Mouse (Mus musculus) midbrain, embryonic 14.5 days (tissue): ENCODE measurements at regions not wholly inside any gene's neighbourhood (a gene's known extent, or its start where the extent isn't known, plus 50 kb on each side); places are given as distances from the start of the nearest gene placed in this dataset.
"Not testable (repeated sequence)": the region's sequence is repeated elsewhere in the genome, so short reads cannot be mapped to it uniquely, and the experiment has no call there.

Experiments
- ATAC-seq: fragments of 200-750 bp; cut with Nextera tagmentation; 2 replicates; pipeline ENCODE4 v1.8.0; 2017; ENCODE audit warnings: moderate number of reproducible peaks, moderate library complexity; ENCODE audit not compliant: low FRiP score, low TSS enrichment
- DNase-seq: peaks from one replicate; pipeline ENCODE4 v3.0.0-alpha.2; 2015
- H3K27ac ChIP-seq: fragments of 300-500 bp; sonication (generic); replicated peaks from 2 replicates; pipeline ENCODE4 v1.5.1; 2014; ENCODE audit warnings: mild to moderate bottlenecking, low read depth, low read length, moderate library complexity
- H3K27me3 ChIP-seq: fragments of 300-500 bp; sonication (generic); 2 replicates; pipeline ENCODE4 v1.6.1; 2014; ENCODE audit warnings: low read length, control low read depth, mixed read lengths; ENCODE audit not compliant: control insufficient read depth, insufficient read depth
- H3K36me3 ChIP-seq: fragments of 300-500 bp; sonication (generic); 2 replicates; pipeline ENCODE4 v1.6.1; 2014; ENCODE audit warnings: low read length, control low read depth; ENCODE audit not compliant: control insufficient read depth, insufficient read depth
- H3K4me1 ChIP-seq: fragments of 300-500 bp; sonication (generic); 2 replicates; pipeline ENCODE4 v1.6.1; 2014; ENCODE audit warnings: mild to moderate bottlenecking, antibody characterized with exemption, low read length, control low read depth; ENCODE audit not compliant: control insufficient read depth, insufficient read depth
- H3K4me2 ChIP-seq: fragments of 300-500 bp; sonication (generic); 2 replicates; pipeline ENCODE4 v1.6.1; 2014; ENCODE audit warnings: mild to moderate bottlenecking, low read length, moderate library complexity
- H3K4me3 ChIP-seq: fragments of 300-500 bp; sonication (generic); replicated peaks from 2 replicates; pipeline ENCODE4 v1.5.1; 2014; ENCODE audit warnings: low read depth, low read length
- H3K9ac ChIP-seq: fragments of 300-500 bp; sonication (generic); replicated peaks from 2 replicates; pipeline ENCODE4 v1.6.1; 2014; ENCODE audit warnings: mild to moderate bottlenecking, low read length, moderate library complexity
- H3K9me3 ChIP-seq: fragments of 300-500 bp; sonication (generic); 2 replicates; pipeline ENCODE4 v1.6.1; 2016; ENCODE audit warnings: low read length, control low read depth, mixed read lengths; ENCODE audit not compliant: control insufficient read depth
- WGBS: fragments of 180-500 bp; shearing (Covaris S2); extraction: QIAGEN DNeasy Blood & Tissue Kit; methylation state at CpG from one replicate; pipeline ENCODE4 v1.1.7; 2014; 5-methylcytosine and 5-hydroxymethylcytosine counted together

DNA sequence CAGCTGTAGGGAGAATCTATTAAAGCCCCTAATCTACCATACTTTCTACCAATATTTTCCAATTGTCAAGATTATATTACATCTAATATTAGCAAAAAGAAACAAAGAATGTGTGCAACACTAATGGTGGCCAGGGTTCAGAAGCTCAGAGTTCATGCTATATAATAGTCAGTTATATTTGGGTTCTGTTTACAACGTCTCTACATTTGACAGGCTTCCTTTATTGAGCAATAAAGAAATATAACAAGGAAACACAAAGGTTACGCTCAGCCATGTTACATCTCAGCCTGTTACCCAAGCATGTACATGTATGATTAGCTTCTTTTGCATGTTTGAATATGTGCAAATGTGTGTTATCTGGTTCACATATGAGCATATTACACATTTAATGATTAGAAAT, 247.7 kb upstream of the Speer4f2 start:
- WGBS = 91% methylated on average over 2 of the region's 2 CpGs
- DNase-seq = no peak
- no peaks in the 10 kb centered on the region for H3K9me3 ChIP-seq
- no peak for ATAC-seq
- no peaks in the 10 kb centered on the region for H3K36me3 ChIP-seq
- H3K4me3 ChIP-seq = no peak overlapping the region
- H3K4me1 ChIP-seq = no peaks in the 10 kb centered on the region
- no peak overlapping the region for H3K4me2 ChIP-seq
- no peak overlapping the region for H3K9ac ChIP-seq
- no peaks in the 10 kb centered on the region for H3K27me3 ChIP-seq
- H3K27ac ChIP-seq = no peak overlapping the region

GRCm38 (mm10) chr5:17127501-17127900, 245.5 kb upstream of the Speer4f2 start:
- Histone ChIP-seq H3K4me3 (no peak overlapping the region), H3K27ac (no peak overlapping the region), H3K9me3 (no peaks in the 10 kb centered on the region), H3K27me3 (no peaks in the 10 kb centered on the region), H3K4me1 (no peaks in the 10 kb centered on the region), H3K9ac (no peak overlapping the region), H3K4me2 (no peak overlapping the region), H3K36me3 (no peaks in the 10 kb centered on the region)
- ATAC-seq (no peak), DNase-seq (no peak)
- WGBS = 83% methylated on average over 4 of the region's 4 CpGs

- Histone ChIP-seq H3K9ac (no peak overlapping the region), H3K27me3 (no peaks in the 10 kb centered on the region), H3K9me3 (no peaks in the 10 kb centered on the region), H3K27ac (no peak overlapping the region), H3K4me3 (no peak overlapping the region), H3K4me2 (no peak overlapping the region), H3K36me3 (no peaks in the 10 kb centered on the region), H3K4me1 (no peaks in the 10 kb centered on the region)
- DNase-seq (no peak), ATAC-seq (no peak)
- 74% methylated on average over 5 of the region's 5 CpGs for WGBS
These were observed 237.5 kb upstream of the Speer4f2 start for GRCm38 (mm10) chr5:17135489-17135888.

GRCm38 (mm10) chr5:17141555-17141954, 231.4 kb upstream of the Speer4f2 start:
- Histone ChIP-seq H3K27ac (no peak overlapping the region), H3K4me3 (no peak overlapping the region), H3K9ac (no peak overlapping the region), H3K4me2 (no peak overlapping the region), H3K4me1 (no peaks in the 10 kb centered on the region), H3K9me3 (no peaks in the 10 kb centered on the region), H3K27me3 (no peaks in the 10 kb centered on the region), H3K36me3 (no peaks in the 10 kb centered on the region)
- no peak for ATAC-seq
- no peak for DNase-seq

GRCm38 (mm10) chr5:17174562-17174961, 198.4 kb upstream of the Speer4f2 start:
- Histone ChIP-seq H3K9ac (no peak overlapping the region), H3K4me3 (no peak overlapping the region), H3K4me1 (no peaks in the 10 kb centered on the region), H3K27me3 (no peaks in the 10 kb centered on the region), H3K36me3 (no peaks in the 10 kb centered on the region), H3K9me3 (no peaks in the 10 kb centered on the region), H3K4me2 (no peak overlapping the region), H3K27ac (no peak overlapping the region)
- DNase-seq (no peak), ATAC-seq (no peak)
- 94% methylated on average over 2 of the region's 2 CpGs for WGBS

GRCm38 (mm10) chr5:17176771-17177170, 196.2 kb upstream of the Speer4f2 start:
- Histone ChIP-seq H3K27me3 (no peaks in the 10 kb centered on the region), H3K27ac (no peak overlapping the region), H3K9me3 (no peaks in the 10 kb centered on the region), H3K4me2 (no peak overlapping the region), H3K4me3 (no peak overlapping the region), H3K9ac (no peak overlapping the region), H3K36me3 (no peaks in the 10 kb centered on the region), H3K4me1 (no peaks in the 10 kb centered on the region)
- ATAC-seq (no peak), DNase-seq (no peak)
- WGBS = 89% methylated on average over 9 of the region's 9 CpGs

DNA sequence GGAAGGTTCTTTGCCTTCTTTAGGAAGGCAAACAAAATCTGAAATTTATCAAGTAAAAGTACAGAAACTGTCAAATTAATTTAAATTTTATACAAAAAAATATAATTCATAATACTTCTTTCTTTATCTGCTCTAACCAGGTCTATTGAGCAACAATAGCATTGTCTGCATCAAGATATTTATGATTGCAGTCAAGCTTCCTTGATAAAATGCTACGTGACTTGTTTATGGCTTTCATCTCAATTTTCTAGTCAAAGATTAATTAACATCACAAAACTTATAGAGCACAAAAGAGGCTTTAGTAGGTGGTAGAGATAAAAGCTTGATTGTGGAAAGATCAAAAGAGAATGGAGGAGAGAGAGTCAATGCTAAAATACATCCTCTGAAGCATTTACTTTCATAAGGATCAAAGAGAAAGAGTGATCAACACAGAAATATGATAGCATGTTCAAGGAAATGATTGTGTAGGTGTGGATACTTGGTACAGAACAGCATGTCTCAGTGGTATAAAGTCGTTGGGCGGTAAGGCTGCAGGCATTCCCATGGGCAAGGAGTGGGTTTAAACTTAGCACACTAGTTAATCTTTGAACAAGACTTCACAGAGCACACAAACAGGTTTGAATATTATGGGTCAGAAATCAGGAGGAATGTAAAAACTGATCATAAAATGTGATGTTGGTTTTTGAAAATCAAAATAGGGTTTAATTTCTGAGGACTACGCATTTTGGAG, 164.3 kb upstream of the Speer4f2 start:
- no peak for ATAC-seq
- no peaks in the 10 kb centered on the region for H3K36me3 ChIP-seq
- H3K27me3 ChIP-seq = no peaks in the 10 kb centered on the region
- no peaks in the 10 kb centered on the region for H3K9me3 ChIP-seq
- no peak overlapping the region for H3K4me2 ChIP-seq
- no peaks in the 10 kb centered on the region for H3K4me1 ChIP-seq
- DNase-seq = no peak
- no peak overlapping the region for H3K27ac ChIP-seq
- no peak overlapping the region for H3K9ac ChIP-seq
- 69% methylated on average over 4 of the region's 4 CpGs for WGBS
- H3K4me3 ChIP-seq = no peak overlapping the region

GRCm38 (mm10) chr5:17210723-17211245, 162.2 kb upstream of the Speer4f2 start:
- Histone ChIP-seq H3K27me3 (no peaks in the 10 kb centered on the region), H3K27ac (no peak overlapping the region), H3K4me1 (no peaks in the 10 kb centered on the region), H3K4me2 (no peak overlapping the region), H3K9ac (no peak overlapping the region), H3K4me3 (no peak overlapping the region), H3K9me3 (no peaks in the 10 kb centered on the region), H3K36me3 (no peaks in the 10 kb centered on the region)
- no peak for ATAC-seq
- no peak for DNase-seq
- 85% methylated on average over 6 of the region's 6 CpGs for WGBS

DNA sequence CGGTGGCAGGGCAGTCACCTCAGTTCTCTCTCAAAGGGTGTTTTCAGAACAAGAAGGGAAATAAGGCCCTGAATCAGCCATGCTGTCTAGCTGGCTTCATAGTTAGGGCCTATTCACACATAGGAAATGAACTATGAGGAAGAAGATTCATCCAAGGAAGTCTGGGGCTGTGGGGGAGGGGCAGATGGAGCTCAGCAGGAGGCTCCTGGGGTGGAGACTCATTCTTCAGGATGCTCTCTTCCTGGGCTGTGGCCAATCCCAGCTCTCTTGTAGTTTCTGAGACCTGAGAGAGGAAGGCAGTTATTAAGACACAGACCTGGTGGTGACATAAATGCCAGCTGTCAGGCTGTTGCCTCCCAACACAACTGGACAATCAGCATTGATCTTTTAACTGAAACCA, 149.4 kb upstream of the Speer4f2 start:
- not testable (repeated sequence) for H3K4me1 ChIP-seq, H3K27me3 ChIP-seq, H3K4me2 ChIP-seq, DNase-seq, H3K27ac ChIP-seq, H3K9ac ChIP-seq, H3K4me3 ChIP-seq, ATAC-seq, H3K36me3 ChIP-seq, H3K9me3 ChIP-seq
- 71% methylated on average over 1 of the region's 1 CpGs for WGBS
